Mouse (Mus musculus): ENCODE data around the gene Gm37240. TPM values are rescaled to one million over a fixed set of nuclear protein-coding genes. Genes with fewer than 3 reads are reported as not detected.

The Gm37240 gene
- polyA plus RNA-seq, 1 experiment: 1.0 TPM

DNA sequence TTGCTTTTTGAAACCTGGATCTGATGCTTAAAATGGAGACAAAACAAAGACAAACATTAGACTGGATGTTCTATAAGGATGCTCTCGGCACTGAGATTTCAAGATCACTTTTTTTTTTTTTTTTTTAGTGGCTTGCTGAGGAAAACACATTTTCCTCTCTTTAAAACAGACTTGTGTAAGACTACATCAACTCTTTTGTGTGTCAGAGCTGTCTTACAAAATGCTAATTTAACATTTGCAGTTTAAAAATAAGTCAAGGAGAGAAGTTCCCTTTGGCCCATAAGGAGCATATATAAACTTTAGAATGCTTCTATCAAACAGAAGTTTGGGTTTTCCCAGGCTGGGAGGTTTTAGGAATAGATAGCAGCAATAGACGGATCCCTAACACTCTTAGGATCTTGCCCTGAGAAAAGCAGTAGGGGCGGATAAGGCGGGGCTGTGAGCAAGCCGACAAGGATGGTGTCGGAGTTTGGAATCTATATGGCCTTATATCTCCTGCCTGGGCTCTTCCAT is 739.2 kb downstream of the Gm37240 start:
- Histone ChIP-seq H3K4me1 (ENCODE audit: control insufficient read depth, insufficient read depth, low read length) (no peaks in the 10 kb centered on the region), H3K27ac (ENCODE audit: control insufficient read depth, insufficient read depth, low read depth, low read length, poor library complexity) (no peak overlapping the region), H3K4me3 (replicated peaks; ENCODE audit: control insufficient read depth, low read depth, low read length) (no peak overlapping the region)
- TF ChIP-seq CTCF (IDR thresholded peaks at IDR 0.05; ENCODE audit: control insufficient read depth, insufficient read depth, low read length) (no peak), POLR2A (IDR thresholded peaks at IDR 0.05; ENCODE audit: borderline replicate concordance, control insufficient read depth, low read depth, low read length) (no peak)
- WGBS: 83% methylated on average over 6 of the region's 6 CpGs

DNA sequence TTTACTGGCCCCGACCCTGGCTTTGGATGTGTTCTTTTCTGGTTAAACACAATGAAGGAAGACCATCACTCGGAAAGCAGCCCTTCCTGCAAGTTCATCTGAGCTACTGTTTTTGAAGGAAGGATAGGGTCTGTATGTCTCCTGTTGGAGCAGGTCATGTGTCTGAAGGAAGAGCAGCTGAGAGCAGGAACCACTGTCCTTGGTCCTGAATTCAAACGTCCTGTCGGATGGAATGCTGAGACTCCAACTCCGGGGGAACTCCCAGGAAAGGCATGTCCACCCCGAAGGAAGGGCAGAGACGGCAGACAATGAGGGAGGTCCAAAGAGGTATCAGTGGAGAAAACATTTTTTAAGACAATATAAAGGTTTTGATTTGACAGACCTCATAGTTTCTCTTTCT is 741.8 kb downstream of the Gm37240 start:
- H3K27ac ChIP-seq (ENCODE audit: control insufficient read depth, insufficient read depth, low read depth, low read length, poor library complexity): no peak overlapping the region
- no peak overlapping the region for H3K4me3 ChIP-seq (replicated peaks; ENCODE audit: control insufficient read depth, low read depth, low read length)
- WGBS: 30% methylated on average over 7 of the region's 7 CpGs
- no peaks in the 10 kb centered on the region for H3K4me1 ChIP-seq (ENCODE audit: control insufficient read depth, insufficient read depth, low read length)
- TF ChIP-seq POLR2A (IDR thresholded peaks at IDR 0.05; ENCODE audit: borderline replicate concordance, control insufficient read depth, low read depth, low read length): no peak
- TF ChIP-seq CTCF (IDR thresholded peaks at IDR 0.05; ENCODE audit: control insufficient read depth, insufficient read depth, low read length): no peak

DNA sequence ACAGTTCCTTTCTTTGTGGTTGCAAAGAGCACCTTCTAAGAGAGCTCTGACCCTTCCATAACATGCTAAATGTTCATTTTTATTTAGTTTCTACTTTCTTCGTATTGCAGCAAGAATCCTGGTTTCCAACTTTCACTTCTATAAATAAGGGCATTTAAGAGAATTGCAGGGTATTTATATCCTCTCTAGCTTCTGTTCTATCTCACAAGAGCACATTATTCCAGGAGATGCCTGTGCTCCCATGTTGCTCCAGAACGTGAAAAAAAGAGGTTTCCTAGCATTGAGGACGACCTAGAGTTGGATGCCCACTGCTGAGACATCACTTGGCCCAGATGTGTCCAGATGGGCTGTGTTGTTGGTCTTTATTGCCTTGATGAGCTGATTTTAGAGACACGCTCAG is 742.2 kb downstream of the Gm37240 start:
- TF ChIP-seq POLR2A (IDR thresholded peaks at IDR 0.05; ENCODE audit: borderline replicate concordance, control insufficient read depth, low read depth, low read length) (no peak), CTCF (IDR thresholded peaks at IDR 0.05; ENCODE audit: control insufficient read depth, insufficient read depth, low read length) (no peak)
- Histone ChIP-seq H3K4me3 (replicated peaks; ENCODE audit: control insufficient read depth, low read depth, low read length) (no peak overlapping the region), H3K4me1 (ENCODE audit: control insufficient read depth, insufficient read depth, low read length) (no peaks in the 10 kb centered on the region), H3K27ac (ENCODE audit: control insufficient read depth, insufficient read depth, low read depth, low read length, poor library complexity) (no peak overlapping the region)
- 74% methylated on average over 4 of the region's 4 CpGs for WGBS

DNA sequence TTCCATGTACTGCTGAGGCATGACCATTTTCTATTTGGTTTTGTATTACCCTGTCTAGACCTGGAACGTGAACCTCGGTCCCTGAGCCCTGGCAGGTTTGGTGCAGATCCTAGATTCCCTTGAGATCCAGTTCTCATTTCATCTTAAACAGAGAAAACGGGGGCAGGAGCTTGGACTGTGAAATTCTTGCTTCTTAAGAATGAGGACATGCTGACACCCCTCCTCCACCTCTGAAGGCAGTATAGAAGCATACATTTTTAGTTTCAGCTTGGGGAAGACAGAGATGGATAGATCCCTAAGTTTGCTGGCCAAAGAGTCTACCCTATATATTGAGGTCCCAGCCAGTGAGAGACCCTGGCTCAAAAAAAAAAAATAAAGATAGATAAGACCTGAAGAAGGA is 742.9 kb downstream of the Gm37240 start:
- WGBS: 71% methylated on average over 3 of the region's 3 CpGs
- no peak for TF ChIP-seq CTCF (IDR thresholded peaks at IDR 0.05; ENCODE audit: control insufficient read depth, insufficient read depth, low read length)
- TF ChIP-seq POLR2A (IDR thresholded peaks at IDR 0.05; ENCODE audit: borderline replicate concordance, control insufficient read depth, low read depth, low read length): no peak
- Histone ChIP-seq H3K27ac (ENCODE audit: control insufficient read depth, insufficient read depth, low read depth, low read length, poor library complexity) (no peak overlapping the region), H3K4me3 (replicated peaks; ENCODE audit: control insufficient read depth, low read depth, low read length) (no peak overlapping the region), H3K4me1 (ENCODE audit: control insufficient read depth, insufficient read depth, low read length) (no peaks in the 10 kb centered on the region)

DNA sequence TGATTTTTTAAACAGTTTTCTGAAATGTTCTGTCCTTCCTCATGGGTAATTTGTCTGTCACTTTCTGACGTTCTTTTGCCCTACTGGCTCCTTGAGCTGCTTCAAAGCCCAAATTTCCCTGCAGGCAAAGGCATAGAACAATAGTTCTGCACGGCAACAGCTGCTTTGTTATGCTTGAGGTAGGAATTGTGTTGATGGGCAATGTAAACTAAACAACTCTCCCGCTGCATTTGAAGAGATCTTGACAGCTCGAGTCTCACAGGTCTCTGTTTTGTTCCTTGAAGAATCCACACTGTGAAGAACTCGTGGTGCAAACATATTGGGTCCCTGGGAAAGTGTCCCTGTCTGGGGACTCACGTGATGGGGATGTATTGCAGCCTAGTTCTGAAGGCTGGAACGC is 746.8 kb downstream of the Gm37240 start:
- whole genome bisulfite sequencing: 72% methylated on average over 7 of the region's 7 CpGs
- H3K4me3 ChIP-seq (replicated peaks; ENCODE audit: control insufficient read depth, low read depth, low read length): no peak overlapping the region
- no peak for TF ChIP-seq POLR2A (IDR thresholded peaks at IDR 0.05; ENCODE audit: borderline replicate concordance, control insufficient read depth, low read depth, low read length)
- TF ChIP-seq CTCF (IDR thresholded peaks at IDR 0.05; ENCODE audit: control insufficient read depth, insufficient read depth, low read length): no peak
- H3K4me1 ChIP-seq (ENCODE audit: control insufficient read depth, insufficient read depth, low read length): no peaks in the 10 kb centered on the region
- no peak overlapping the region for H3K27ac ChIP-seq (ENCODE audit: control insufficient read depth, insufficient read depth, low read depth, low read length, poor library complexity)

DNA sequence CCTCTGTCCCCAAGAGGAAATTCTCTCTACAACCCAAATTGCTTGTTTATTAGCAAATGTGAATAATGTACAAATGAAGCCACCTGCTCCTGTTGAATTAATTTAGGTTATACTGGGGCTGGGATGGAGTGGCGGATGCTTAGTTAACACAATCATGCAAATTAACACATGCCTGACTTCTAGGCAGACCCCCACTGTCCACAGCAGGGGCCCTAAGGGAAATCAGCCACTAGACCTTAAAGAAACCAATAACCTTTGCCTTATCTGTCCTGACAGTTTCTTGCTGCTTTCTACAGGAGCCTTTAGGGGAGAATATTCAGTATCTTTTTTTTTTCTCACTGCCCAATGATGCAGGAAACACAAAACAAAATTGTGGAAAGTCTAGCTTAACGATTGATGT is 748.9 kb downstream of the Gm37240 start:
- Histone ChIP-seq H3K4me3 (replicated peaks; ENCODE audit: control insufficient read depth, low read depth, low read length) (no peak overlapping the region), H3K27ac (ENCODE audit: control insufficient read depth, insufficient read depth, low read depth, low read length, poor library complexity) (no peak overlapping the region), H3K4me1 (ENCODE audit: control insufficient read depth, insufficient read depth, low read length) (no peaks in the 10 kb centered on the region)
- 81% methylated on average over 2 of the region's 2 CpGs for WGBS
- no peak for TF ChIP-seq CTCF (IDR thresholded peaks at IDR 0.05; ENCODE audit: control insufficient read depth, insufficient read depth, low read length)
- TF ChIP-seq POLR2A (IDR thresholded peaks at IDR 0.05; ENCODE audit: borderline replicate concordance, control insufficient read depth, low read depth, low read length): no peak

DNA sequence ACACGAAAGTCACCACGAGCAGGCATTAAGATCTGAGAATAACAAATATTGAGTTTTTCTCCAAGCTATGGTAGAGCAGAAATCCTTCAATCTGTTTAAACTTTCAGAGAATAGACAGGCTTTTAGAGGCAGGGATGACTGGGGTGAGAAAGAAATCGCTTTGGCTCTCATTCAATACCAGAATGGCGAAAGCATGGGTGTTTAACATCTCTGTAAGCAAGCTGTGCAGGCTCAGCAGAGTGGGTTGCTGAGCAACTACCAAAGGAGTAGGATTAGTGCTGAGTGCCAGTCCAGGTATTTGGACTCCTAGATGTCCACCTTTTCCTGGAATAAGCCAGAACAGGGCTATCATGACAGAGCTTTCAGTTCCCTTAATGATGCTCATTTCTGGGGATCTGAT is 753.8 kb downstream of the Gm37240 start:
- H3K27ac ChIP-seq (ENCODE audit: control insufficient read depth, insufficient read depth, low read depth, low read length, poor library complexity): no peak overlapping the region
- H3K4me1 ChIP-seq (ENCODE audit: control insufficient read depth, insufficient read depth, low read length): no peaks in the 10 kb centered on the region
- H3K4me3 ChIP-seq (replicated peaks; ENCODE audit: control insufficient read depth, low read depth, low read length): no peak overlapping the region
- WGBS: 81% methylated on average over 4 of the region's 4 CpGs
- TF ChIP-seq CTCF (IDR thresholded peaks at IDR 0.05; ENCODE audit: control insufficient read depth, insufficient read depth, low read length) (no peak), POLR2A (IDR thresholded peaks at IDR 0.05; ENCODE audit: borderline replicate concordance, control insufficient read depth, low read depth, low read length) (no peak)

DNA sequence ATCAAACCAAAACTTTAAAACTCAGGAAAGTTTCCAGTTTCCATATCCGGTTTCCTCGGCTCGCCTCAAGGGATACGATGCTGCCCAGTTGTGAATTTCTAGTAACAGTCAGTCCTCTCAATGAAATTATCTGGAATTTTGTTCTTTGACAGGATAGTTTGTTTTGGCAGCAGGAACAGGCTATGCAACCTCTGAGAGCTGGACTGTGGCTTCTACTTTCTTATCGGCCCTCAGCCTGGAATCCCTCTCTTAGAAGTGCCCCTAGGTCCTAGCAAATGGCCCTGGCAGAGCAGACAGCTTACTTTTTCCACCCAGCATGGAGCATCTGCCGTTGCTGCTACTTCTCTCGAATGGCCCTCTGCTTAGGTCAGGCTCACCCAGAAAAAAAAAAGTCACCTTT is 755.4 kb downstream of the Gm37240 start:
- TF ChIP-seq CTCF (IDR thresholded peaks at IDR 0.05; ENCODE audit: control insufficient read depth, insufficient read depth, low read length): no peak
- no peak for TF ChIP-seq POLR2A (IDR thresholded peaks at IDR 0.05; ENCODE audit: borderline replicate concordance, control insufficient read depth, low read depth, low read length)

DNA sequence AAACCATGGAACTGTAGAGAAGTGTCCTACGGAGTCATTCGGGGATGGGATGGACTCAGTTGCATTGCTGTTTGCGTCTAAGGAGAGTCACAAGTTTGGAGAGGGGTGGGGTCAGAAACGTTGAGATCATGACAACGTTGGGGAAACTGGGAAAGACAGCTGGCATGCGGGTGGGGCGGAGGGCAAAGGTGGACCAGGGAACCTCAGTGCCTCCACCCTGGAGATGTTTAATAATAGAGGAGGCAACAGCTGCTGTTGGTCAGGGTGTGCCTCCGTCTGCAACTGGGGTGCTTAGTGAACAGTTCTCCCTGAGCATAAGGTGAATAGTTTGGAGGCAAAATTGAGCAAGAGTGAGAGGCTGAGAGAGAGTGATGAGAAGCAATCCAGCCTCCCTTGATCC is 758.8 kb downstream of the Gm37240 start:
- Histone ChIP-seq H3K27ac (ENCODE audit: control insufficient read depth, insufficient read depth, low read depth, low read length, poor library complexity) (no peak overlapping the region), H3K4me1 (ENCODE audit: control insufficient read depth, insufficient read depth, low read length) (no peaks in the 10 kb centered on the region), H3K4me3 (replicated peaks; ENCODE audit: control insufficient read depth, low read depth, low read length) (no peak overlapping the region)
- 81% methylated on average over 8 of the region's 8 CpGs for whole genome bisulfite sequencing
- TF ChIP-seq POLR2A (IDR thresholded peaks at IDR 0.05; ENCODE audit: borderline replicate concordance, control insufficient read depth, low read depth, low read length) (no peak), CTCF (IDR thresholded peaks at IDR 0.05; ENCODE audit: control insufficient read depth, insufficient read depth, low read length) (no peak)

More for the DNA sequence above, 755.4 kb downstream of the Gm37240 start:
- no peak overlapping the region for H3K27ac ChIP-seq (ENCODE audit: control insufficient read depth, insufficient read depth, low read depth, low read length, poor library complexity)
- no peak overlapping the region for H3K4me3 ChIP-seq (replicated peaks; ENCODE audit: control insufficient read depth, low read depth, low read length)
- H3K4me1 ChIP-seq (ENCODE audit: control insufficient read depth, insufficient read depth, low read length): no peaks in the 10 kb centered on the region
- WGBS: 81% methylated on average over 7 of the region's 7 CpGs
